Mouse (Mus musculus): Measurements from ENCODE around the gene 4930523C07Rik. TPM values are rescaled to one million over a fixed set of nuclear protein-coding genes. Genes with fewer than 3 reads are reported as not detected.
A peak's percentile ranks its signal among the peaks of the same experiment; 100 is the strongest.

Gene 4930523C07Rik
- polyA plus RNA-seq, 1 experiment from 2014 or later, result 10.2 TPM

GRCm38 (mm10) chr1:160035561-160035960, 8.6 kb upstream of the 4930523C07Rik start:
- Histone ChIP-seq H3K36me3 (no peaks in the 10 kb centered on the region), H3K27me3 (ENCODE audit: insufficient read depth, poor library complexity, severe bottlenecking) (no peaks in the 10 kb centered on the region), H3K4me3 (no peak overlapping the region), H3K4me1 (peaks cover 6% of the 10 kb centered on the region; the same call in 1 of the 2 replicates), H3K9me3 (no peaks in the 10 kb centered on the region), H3K27ac (no peak overlapping the region)
- WGBS, result 59% methylated on average over 3 of the region's 3 CpGs
- DNase-seq (ENCODE audit: low spot score), result no peak

DNA sequence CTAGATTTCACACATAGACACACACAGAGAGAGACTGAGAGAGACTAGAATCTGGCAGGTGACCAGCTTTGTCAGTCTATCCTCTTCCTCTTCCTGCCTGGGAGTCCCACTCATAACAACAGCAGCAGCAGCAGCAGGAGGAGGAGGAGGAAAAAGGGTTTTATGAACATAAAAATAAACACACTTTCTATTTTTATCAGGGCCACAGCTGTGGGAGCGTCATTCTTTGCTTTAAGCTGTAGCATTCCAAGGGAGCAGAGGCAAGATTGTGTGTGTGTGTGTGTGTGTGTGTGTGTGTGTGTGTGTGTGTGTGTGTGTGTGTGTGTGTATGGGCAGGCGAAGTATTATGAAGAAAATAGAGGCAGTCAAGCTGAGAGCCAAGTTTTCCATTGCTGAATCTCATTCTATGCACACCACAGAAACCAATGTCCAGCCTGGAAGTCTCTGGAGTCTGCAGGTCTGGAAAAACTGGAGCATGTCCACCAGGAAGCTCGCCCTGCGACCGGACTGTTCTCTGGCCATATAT, 7.1 kb upstream of the 4930523C07Rik start:
- Histone ChIP-seq H3K4me1 (peaks cover 6% of the 10 kb centered on the region; the same call in 1 of the 2 replicates), H3K4me3 (no peak overlapping the region), H3K36me3 (no peaks in the 10 kb centered on the region), H3K27me3 (ENCODE audit: insufficient read depth, poor library complexity, severe bottlenecking) (no peaks in the 10 kb centered on the region), H3K27ac (peak overlapping the region; percentile 22; the same call in 1 of the 2 replicates), H3K9me3 (no peaks in the 10 kb centered on the region)
- DNase-seq (ENCODE audit: low spot score), result no peak
- WGBS, result 71% methylated on average over 5 of the region's 5 CpGs

DNA sequence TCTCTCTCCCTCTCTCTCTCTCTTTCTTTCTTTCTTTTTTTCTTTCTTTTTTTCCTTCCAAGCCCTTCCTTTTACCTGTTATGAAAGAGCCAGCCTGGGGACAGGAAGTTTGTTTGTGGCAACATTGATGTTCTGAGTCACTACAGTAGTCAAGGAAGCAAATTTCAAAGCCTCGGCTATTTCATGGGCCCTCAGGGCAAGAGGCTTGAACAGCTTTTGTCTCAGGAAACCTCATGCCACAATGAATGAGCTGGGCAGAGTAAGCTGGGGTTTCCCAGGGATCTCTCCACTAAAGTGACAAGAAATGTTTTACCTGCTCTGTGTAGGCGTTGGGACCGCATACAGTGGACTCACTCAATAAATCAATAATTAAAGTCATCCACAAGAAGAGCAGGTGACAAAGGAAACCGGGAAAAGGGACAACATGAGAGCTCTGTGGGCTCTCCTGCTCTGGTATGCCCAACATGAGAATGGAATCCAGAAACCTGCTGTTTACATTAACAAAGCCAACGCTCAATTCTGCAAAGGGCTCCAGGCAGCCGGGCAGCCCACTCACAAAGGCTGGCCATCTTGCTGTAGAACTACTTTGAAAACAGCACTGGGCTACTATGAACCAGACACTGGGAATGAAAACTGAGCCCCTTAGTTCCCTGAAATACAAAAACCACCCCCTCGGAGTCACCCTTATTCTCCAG, 4.1 kb upstream of the 4930523C07Rik start:
- WGBS, result 70% methylated on average over 7 of the region's 7 CpGs
- H3K27me3 ChIP-seq (ENCODE audit: insufficient read depth, poor library complexity, severe bottlenecking), result no peaks in the 10 kb centered on the region
- H3K9me3 ChIP-seq, result no peaks in the 10 kb centered on the region
- H3K36me3 ChIP-seq, result no peaks in the 10 kb centered on the region
- H3K4me1 ChIP-seq, result peaks cover 14% of the 10 kb centered on the region; the same call in 1 of the 2 replicates
- H3K27ac ChIP-seq, result no peak overlapping the region
- no peak overlapping the region for H3K4me3 ChIP-seq
- no peak for DNase-seq (ENCODE audit: low spot score)

DNA sequence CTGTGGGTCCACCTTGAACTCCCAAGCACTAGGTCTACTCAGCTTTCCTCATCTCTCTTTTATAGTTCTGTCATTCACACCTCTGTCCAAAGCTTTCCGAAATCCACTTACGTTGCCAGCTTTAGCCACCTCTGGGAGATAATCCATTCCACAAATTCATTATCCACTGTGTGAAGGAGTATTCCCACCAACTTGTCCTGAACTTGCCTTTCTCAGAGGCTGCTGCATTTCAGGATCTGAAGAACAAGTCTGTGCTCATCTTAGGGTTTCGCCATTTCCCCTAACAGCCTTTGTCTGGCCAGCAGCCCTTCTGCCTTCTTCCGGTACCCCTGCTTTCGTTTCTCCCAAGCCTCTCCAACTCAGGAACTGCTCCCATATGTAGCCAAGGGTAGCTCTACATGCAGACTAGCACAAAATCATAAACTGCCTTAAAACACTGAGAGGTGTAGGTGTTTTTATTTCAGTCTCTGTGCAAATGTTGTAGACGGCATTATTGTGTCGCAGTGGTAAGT, 2.9 kb upstream of the 4930523C07Rik start:
- H3K4me3 ChIP-seq, result no peak overlapping the region
- H3K9me3 ChIP-seq, result no peaks in the 10 kb centered on the region
- H3K4me1 ChIP-seq, result peaks cover 14% of the 10 kb centered on the region; the same call in 1 of the 2 replicates
- 88% methylated on average over 7 of the region's 7 CpGs for WGBS
- DNase-seq (ENCODE audit: low spot score), result no peak
- H3K27ac ChIP-seq, result no peak overlapping the region
- H3K27me3 ChIP-seq (ENCODE audit: insufficient read depth, poor library complexity, severe bottlenecking), result no peaks in the 10 kb centered on the region
- no peaks in the 10 kb centered on the region for H3K36me3 ChIP-seq

DNA sequence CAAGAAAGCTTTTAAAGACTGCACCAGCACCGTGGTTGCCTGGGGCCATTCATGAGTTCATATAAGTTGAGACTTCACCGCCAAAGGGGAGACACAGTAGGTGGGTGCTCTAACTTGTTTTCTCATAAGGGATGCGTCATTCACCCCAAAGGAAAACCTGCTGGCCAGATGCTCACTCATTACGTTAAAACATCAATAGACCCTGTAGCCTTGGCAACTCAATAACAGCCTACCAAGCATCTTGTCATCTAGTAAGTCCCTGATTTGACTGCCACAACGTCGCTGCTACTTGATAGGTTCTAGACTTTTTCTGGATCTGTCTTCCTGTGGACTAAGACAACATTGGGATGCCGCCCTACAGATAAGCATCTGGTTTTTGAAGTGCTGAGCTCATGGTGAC, 1.8 kb upstream of the 4930523C07Rik start:
- DNase-seq (ENCODE audit: low spot score), result no peak
- Histone ChIP-seq H3K27ac (no peak overlapping the region), H3K27me3 (ENCODE audit: insufficient read depth, poor library complexity, severe bottlenecking) (no peaks in the 10 kb centered on the region), H3K9me3 (no peaks in the 10 kb centered on the region), H3K4me1 (peaks cover 8% of the 10 kb centered on the region; the same call in 1 of the 2 replicates), H3K4me3 (no peak overlapping the region), H3K36me3 (no peaks in the 10 kb centered on the region)
- 77% methylated on average over 7 of the region's 7 CpGs for WGBS

DNA sequence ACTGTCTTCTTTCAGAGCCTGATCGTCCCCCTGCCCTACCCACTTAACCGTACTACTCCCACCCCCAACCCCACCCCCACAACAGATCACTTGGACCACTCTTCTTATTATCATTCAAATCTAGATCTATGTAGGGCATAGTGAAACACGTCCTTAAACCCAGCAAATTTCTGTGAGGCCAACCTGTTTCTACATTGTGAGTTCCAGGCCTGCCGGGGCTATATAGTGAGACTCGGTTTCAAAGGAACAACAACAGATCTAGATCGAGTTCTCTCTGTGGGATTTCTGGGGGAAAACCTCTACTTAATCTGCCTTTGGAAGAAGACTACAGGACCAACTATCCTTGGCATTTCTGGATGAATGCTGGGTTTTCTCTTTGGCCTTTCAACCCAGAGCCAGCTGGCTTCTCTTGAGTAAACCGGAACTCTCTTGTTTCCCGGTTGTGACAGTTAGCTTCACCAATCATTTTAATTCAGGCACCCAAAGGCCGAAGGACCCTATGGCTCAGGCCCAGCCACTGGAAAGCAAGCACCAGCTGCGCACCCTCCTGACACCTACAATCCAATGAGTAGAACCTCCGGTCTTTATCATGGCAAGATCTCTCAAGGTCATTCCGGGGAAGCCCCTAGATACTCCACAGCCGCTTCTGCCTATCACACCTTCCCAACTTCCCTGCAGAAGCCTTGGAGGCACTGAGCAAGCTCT, 759 bp upstream of the 4930523C07Rik start:
- Histone ChIP-seq H3K36me3 (no peaks in the 10 kb centered on the region), H3K4me3 (peak overlapping the region; percentile 68; the same call in 1 of the 2 replicates), H3K4me1 (peaks cover 10% of the 10 kb centered on the region; the same call in 1 of the 2 replicates), H3K27me3 (ENCODE audit: insufficient read depth, poor library complexity, severe bottlenecking) (no peaks in the 10 kb centered on the region), H3K9me3 (no peaks in the 10 kb centered on the region), H3K27ac (peak overlapping the region; percentile 86; the same call in 1 of the 2 replicates)
- no peak for DNase-seq (ENCODE audit: low spot score)
- WGBS, result 80% methylated on average over 13 of the region's 13 CpGs

GRCm38 (mm10) chr1:160045056-160045715, 1.0 kb downstream of the 4930523C07Rik start:
- Histone ChIP-seq H3K4me3 (peak overlapping the region; percentile 68), H3K27ac (peak overlapping the region; percentile 86; the same call in 1 of the 2 replicates), H3K4me1 (peaks cover 24% of the 10 kb centered on the region), H3K36me3 (no peaks in the 10 kb centered on the region), H3K27me3 (ENCODE audit: insufficient read depth, poor library complexity, severe bottlenecking) (no peaks in the 10 kb centered on the region), H3K9me3 (no peaks in the 10 kb centered on the region)
- WGBS, result 50% methylated on average over 3 of the region's 3 CpGs
- no peak for DNase-seq (ENCODE audit: low spot score)

- whole genome bisulfite sequencing, result 81% methylated on average over 5 of the region's 5 CpGs
Observed at GRCm38 (mm10) chr1:160045971-160046370, 1.8 kb downstream of the 4930523C07Rik start.

GRCm38 (mm10) chr1:160046786-160047185, 2.6 kb downstream of the 4930523C07Rik start:
- Histone ChIP-seq H3K4me3 (no peak overlapping the region), H3K27ac (no peak overlapping the region), H3K9me3 (no peaks in the 10 kb centered on the region), H3K27me3 (ENCODE audit: insufficient read depth, poor library complexity, severe bottlenecking) (no peaks in the 10 kb centered on the region), H3K36me3 (no peaks in the 10 kb centered on the region), H3K4me1 (peaks cover 24% of the 10 kb centered on the region)
- no peak for DNase-seq (ENCODE audit: low spot score)
- WGBS, result 82% methylated on average over 4 of the region's 4 CpGs

More at GRCm38 (mm10) chr1:160045971-160046370, 1.8 kb downstream of the 4930523C07Rik start:
- no peak for DNase-seq (ENCODE audit: low spot score)
- no peaks in the 10 kb centered on the region for H3K9me3 ChIP-seq
- no peaks in the 10 kb centered on the region for H3K27me3 ChIP-seq (ENCODE audit: insufficient read depth, poor library complexity, severe bottlenecking)
- no peaks in the 10 kb centered on the region for H3K36me3 ChIP-seq
- H3K4me1 ChIP-seq, result peaks cover 24% of the 10 kb centered on the region
- H3K4me3 ChIP-seq, result no peak overlapping the region
- H3K27ac ChIP-seq, result no peak overlapping the region

DNA sequence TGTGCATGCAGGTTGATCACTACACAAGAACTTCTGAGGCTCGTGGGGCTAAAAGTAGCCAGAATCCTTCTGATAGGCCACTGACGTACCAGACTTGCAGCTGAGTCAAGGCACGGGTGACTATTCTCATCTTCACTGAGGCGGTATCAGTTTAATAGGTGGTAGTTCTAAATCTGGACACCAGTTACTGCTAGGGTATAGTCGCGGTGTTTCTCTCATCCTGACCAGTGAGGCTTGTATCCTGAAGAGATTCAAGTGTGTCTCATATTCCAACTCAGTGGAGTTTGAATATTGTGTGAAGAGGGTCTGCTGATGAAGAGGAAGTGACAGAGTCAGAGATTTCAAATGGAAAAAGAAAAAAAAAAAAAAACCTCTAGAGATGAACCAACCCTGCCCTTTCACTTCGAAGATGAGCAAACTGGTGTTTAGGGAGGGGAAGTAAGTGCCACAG, 3.3 kb downstream of the 4930523C07Rik start:
- Histone ChIP-seq H3K4me3 (no peak overlapping the region), H3K9me3 (no peaks in the 10 kb centered on the region), H3K36me3 (no peaks in the 10 kb centered on the region), H3K27me3 (ENCODE audit: insufficient read depth, poor library complexity, severe bottlenecking) (no peaks in the 10 kb centered on the region), H3K27ac (no peak overlapping the region), H3K4me1 (peaks cover 24% of the 10 kb centered on the region)
- WGBS, result 67% methylated on average over 7 of the region's 7 CpGs
- no peak for DNase-seq (ENCODE audit: low spot score)

- WGBS, result 49% methylated on average over 5 of the region's 5 CpGs
- H3K27ac ChIP-seq, result peak overlapping the region; percentile 56; the same call in 1 of the 2 replicates
- H3K36me3 ChIP-seq, result no peaks in the 10 kb centered on the region
- DNase-seq (ENCODE audit: low spot score), result no peak
- no peaks in the 10 kb centered on the region for H3K9me3 ChIP-seq
- peaks cover 23% of the 10 kb centered on the region for H3K4me1 ChIP-seq
- no peaks in the 10 kb centered on the region for H3K27me3 ChIP-seq (ENCODE audit: insufficient read depth, poor library complexity, severe bottlenecking)
- H3K4me3 ChIP-seq, result no peak overlapping the region
Observed at GRCm38 (mm10) chr1:160049131-160049880, 5.1 kb downstream of the 4930523C07Rik start.

DNA sequence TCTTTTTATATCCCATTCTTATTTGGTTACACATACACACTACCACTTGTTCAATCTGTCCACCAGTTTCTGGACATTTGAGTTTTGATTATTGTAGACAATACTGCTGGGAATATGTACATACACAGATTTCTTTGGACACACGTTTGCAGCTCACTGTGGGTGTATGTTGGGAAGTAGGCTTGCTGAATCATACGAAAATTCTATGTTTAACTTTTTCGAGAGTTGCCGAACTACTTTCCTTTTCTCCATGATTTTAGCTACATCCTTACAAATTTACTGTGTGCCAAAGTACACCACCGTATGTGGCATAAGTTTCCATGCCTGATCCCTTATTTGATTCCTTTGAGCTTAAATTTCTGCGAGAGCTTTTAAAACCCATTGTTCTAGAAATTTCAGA, 6.7 kb downstream of the 4930523C07Rik start:
- Histone ChIP-seq H3K36me3 (no peaks in the 10 kb centered on the region), H3K27ac (no peak overlapping the region), H3K4me1 (peaks cover 23% of the 10 kb centered on the region), H3K4me3 (no peak overlapping the region), H3K9me3 (no peaks in the 10 kb centered on the region), H3K27me3 (ENCODE audit: insufficient read depth, poor library complexity, severe bottlenecking) (no peaks in the 10 kb centered on the region)
- no peak for DNase-seq (ENCODE audit: low spot score)
- WGBS, result 85% methylated on average over 6 of the region's 6 CpGs
